Mouse (Mus musculus): Measurements from ENCODE around the gene Shank3.
A peak's percentile ranks its signal among the peaks of the same experiment; 100 is the strongest.

The Shank3 gene

DNA sequence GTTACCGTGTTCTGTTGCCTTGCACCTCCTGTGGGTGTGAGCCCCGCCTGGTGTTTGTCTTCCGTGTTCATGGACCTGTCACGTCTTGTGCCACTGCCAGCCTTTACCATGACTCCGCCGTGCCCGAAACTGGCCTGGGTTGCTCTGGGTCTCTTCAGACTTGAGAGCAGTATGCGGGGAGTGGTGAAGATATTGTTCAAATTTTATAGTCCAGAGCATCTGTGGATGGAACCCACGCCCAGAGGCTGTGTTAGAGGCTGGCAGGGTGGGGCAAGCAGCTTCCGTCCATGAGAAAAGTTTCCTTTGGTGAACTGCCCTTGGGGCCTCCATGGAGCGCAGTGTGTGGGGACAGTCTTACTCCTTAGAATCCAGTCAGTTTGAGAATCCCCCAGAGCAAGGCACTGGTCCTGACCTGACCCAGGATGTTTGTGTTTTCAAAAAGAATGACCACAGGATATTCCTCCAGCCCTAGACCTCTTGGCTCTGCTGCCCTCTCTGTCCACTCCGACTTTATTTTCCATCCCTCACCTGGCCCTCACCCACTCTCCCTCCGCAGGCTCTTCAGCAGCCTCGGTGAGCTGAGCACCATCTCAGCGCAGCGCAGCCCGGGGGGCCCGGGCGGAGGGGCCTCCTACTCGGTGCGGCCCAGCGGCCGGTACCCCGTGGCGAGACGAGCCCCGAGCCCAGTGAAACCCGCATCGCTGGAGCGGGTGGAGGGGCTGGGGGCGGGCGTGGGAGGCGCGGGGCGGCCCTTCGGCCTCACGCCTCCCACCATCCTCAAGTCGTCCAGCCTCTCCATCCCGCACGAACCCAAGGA, 58.0 kb downstream of the Shank3 start:
- DNase-seq (ENCODE audit: low spot score): no peak

DNA sequence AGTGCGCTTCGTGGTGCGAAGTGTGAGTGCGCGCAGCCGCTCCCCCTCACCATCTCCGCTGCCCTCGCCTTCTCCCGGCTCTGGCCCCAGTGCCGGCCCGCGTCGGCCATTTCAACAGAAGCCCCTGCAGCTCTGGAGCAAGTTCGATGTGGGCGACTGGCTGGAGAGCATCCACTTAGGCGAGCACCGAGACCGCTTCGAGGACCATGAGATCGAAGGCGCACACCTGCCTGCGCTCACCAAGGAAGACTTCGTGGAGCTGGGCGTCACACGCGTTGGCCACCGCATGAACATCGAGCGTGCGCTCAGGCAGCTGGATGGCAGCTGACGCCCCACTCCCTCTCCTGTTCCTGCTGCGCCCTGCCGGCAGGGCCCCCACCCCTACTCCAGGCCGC, 58.6 kb downstream of the Shank3 start:
- no peak for DNase-seq (ENCODE audit: low spot score)

DNA sequence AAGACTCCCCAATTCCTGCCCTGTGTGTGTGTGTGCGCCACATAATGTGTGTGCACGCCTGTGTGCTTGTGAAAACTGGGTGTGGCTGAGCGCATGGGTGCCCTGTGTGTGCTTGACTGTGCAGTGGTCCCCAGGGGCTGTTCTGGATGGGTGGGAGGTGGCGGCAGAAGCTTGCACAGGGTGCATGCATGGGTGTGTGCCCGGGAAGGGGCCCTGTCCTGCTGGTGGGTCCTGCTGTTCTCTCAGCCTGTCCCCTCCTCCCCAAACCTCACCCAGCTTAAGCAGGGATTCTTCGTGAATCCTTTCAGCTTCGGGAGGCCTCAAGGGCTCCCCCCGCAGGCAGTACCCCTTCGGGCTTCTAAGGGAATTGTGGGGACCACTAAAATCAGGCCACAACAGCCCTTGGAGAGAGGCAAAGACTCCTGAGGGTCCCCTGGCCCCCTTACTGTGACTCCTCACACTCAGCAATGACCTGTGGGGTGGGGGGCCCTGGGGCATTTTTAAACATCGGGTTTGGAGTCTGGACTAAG, 59.8 kb downstream of the Shank3 start:
- DNase-seq (ENCODE audit: low spot score): no peak

DNA sequence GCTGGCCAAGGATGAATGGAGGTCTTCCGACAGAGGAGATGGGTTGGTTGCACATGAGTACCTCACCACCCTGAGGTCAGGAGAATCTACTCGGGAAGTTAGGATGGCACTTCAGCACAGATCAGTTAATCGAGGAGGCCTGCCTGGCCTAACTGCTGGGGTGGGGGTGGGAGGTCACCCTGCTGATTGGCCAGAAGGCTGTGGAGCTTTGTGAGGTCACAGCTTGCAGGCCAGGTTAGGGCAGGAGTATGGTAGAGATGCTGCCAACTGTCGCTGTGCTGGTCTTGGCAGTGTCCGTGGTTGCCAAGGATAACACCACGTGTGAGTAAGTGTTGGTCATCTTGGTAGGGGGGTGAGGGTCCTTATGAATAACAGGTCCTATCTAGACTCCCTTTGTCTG, 68.7 kb downstream of the Shank3 start, which contains the start of gene Acr:
TSS of gene Acr (plus strand) at position 213 of the 400 bp plus-strand sequence.
- no peak for DNase-seq (ENCODE audit: low spot score)

DNA sequence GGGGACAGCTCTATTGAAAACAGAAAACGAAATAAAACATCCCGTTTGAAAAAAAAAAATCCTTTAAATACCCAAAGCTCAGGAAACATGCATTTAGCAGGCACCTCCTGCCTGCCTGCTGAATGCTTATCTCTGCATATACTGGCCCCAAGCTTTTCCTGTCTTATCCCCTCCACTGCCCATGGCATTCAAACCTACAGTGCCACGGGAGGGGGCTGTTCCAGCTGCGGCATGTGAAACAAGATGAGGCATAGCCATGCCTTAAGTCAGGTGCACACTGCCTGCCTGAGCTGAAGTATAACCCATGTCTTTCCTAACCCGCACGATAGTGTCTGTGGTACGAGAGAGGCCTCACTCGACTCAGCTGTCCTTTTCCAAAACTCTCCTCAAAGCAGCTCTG, 72.7 kb downstream of the Shank3 start:
- no peak for DNase-seq (ENCODE audit: low spot score)

DNA sequence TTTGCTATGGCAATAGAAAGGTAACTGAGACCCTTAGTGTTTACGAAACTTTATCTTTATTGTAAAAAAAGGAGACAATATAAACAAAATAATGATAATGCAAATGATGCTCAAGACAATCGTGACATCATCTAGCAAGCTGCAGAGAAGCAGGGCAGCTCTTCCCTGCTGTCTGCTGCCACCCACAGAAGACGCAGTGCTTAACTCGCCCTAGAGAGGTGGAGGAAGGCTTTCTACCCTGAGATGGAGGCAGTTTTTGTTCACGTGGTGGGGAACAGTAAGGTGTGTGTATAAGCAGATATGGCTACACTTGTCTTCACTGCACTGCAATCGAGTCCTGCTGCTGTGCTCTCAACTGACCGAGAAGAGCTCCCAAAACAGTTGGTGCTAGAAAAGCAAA, 83.1 kb downstream of the Shank3 start:
- no peak for DNase-seq (ENCODE audit: low spot score)

DNA sequence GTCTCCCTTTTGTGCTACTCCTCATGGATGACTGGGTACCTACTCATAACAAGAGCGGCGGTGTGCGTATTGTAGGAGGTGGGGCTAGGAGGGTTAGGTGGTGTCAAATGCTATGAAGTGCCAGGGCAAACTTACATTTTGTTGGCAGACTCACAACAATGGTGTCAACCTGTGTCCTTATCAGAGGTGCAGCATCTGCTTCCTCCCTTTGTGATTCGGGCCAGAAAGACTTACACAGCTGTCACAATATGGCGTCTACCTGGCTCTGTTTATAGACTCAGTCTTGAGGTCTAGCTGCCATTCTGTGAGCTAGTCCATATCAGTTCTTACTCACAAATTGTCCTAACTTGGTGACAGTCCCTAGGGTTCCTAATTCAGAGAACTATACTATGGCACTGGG, 85.7 kb downstream of the Shank3 start:
- no peak for DNase-seq (ENCODE audit: low spot score)

DNA sequence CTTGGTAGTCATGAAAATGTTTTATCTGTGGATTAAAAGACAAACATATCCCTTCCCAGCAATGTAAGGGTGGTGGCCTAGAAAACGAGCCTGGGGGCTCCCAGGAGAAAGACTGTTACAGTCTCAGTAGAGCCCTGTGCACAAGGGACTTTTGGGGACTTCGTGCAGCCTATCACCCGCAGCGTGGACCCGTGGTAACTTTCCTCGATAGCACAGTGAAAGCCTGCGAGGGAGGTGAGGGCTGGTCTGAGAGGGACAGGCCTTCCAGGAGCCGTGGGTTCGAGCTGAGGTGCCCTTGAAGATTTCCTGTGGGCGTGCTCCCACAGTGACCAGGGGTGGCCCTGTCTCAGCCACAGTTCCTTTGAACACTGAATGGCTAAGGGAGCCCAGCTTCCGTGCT, 86.2 kb downstream of the Shank3 start:
- DNase-seq (ENCODE audit: low spot score): no peak

DNA sequence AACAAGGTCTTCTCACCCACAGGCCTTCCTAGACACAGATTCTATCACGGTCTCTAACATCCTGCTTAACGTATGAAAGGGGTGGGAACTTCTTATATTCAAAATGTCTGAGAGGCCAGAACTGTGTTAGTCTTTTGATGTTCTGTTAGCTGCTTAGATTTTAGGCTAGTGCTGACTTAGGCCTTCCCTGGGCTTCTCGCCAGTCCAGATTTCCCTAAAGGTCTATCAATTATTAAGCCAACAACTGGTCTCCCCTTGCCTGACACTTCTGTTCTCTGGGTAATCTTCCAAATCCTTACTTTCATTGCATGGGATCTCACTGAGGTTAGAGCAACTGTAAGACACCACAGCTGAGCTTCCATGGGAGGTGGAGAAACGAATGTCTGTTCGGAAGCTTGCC, 89.7 kb downstream of the Shank3 start:
- DNase-seq (ENCODE audit: low spot score): no peak

DNA sequence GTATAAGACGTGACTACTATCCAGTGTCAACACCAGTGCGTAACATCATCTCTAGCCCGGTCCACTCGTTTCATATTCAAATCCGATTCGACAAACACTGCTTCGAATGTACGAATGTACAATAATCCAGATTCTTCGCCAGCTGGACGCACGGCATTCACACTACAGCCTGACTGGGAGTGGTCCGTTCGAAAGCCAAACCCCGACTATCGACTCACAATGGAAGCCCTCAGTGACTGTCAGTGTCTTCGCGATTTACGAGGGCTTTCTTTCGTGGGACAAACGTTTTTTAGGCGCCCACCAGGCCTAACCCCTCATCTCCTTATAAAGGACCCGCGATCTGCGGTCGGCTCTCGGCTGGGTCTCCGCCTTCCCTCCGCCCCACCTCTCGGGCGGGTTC, 91.9 kb downstream of the Shank3 start:
- peak; percentile 17 for DNase-seq (ENCODE audit: low spot score)

DNA sequence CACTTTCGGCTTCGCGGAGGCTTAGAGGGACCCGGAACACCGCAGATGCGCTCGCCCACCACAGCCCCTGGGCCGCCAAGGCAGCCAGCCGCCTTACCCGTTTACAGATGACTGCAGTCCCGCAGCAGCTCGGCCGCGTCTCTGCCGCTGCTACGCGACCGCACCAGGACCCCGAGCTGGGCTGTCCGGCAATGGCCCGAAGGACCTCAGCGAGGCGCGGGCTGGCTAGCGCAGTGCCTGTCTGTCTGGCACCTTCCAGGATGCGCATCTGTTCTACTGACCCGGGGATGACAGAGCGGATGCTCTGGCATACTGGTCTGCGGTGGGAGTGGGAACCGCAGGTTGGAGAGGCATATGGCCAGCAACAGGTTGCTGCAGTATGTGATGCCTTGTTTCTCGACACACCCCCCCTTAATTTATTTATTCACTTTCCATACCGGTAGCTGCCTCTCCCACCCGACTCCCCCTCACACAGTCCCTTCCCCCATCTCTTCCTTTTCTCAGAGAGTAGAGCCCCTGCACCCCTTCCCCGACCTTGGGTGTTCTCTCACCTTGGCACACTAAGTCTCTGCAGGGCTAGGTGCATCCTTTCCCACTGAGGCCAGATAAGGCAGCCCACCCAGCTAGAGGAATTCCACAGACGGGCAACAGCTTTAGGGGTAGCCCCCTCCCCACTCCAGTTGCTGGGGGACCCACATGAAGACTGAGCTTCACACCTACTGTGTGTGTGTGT, 92.5 kb downstream of the Shank3 start, which contains the start of gene Rabl2:
TSS of gene Rabl2 (minus strand) at position 201 of the 733 bp plus-strand sequence.
- DNase-seq (ENCODE audit: low spot score): peak; percentile 84

DNA sequence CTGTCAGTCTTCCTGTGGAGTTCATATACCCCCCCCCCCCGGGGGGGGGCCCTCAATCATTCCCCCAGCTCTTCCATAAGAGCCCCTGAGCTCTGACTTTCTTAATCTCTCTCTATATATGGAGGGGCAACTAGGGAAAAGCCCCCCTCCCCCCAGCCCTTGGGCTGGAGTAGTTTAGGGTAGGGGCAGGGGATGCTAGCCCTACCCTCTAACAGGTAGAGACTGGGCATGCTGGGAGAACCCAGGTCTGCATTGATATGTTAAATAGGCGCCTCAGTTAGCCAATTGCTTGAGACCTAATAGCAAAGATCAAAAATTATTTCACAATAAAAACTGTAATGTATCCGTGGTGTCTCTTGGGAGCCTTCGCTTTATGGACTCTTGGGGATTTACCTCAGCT, 93.1 kb downstream of the Shank3 start:
- no peak for DNase-seq (ENCODE audit: low spot score)

DNA sequence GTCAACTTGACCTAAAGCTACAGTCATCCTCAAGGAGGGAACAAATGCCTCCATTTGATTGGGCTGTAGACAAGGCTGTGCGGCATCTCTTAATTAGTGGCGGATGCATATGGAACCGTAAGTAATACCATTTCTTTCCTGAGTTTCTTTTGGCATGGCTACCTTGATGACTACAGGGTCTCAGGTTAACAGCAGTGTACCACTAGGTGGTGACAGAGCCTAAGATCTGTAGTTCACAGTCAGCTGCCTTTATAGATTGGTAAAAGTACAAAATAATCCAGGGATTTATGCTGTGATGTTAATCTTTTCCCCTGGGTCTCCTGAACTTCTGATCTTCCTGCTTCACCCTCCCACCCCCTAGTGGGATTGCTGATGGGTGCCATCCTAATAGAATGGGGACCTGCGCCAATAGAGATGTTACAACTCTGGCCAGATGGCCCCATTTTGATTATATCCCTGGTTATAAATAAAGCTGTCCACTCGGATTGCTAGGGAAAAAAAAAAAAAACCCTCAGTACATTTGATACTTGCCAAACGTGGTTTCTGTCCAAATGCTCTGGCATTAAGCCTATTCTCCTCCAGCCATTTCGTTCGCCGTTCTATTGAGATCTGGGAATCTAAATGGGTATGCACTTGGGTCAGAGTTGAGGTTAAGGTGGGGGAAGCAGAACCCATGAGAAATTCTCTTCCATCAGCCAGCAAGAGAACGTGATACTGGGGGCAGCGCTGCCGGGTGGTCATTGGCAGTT, 106.6 kb downstream of the Shank3 start:
- DNase-seq (ENCODE audit: low spot score): no peak

DNA sequence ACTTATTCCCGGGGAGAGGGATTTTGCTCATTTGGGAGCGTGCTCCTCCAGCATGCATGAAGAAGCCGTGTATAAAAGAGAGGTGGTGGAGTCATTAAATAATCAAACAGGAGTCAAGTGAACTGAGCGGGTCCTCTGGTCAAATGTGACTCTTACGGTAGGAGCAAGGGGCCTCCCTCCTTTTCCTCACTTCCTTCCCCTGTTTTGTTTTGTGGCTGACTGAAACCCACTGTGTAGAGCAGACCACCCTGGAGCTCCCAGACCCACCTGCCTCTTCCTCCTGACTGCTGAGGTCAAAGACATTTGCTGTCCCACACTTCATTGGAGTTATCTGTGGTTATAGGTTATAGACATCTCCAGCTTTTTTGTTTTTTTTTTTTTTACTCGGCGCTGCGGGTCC, 108.1 kb downstream of the Shank3 start:
- no peak for DNase-seq (ENCODE audit: low spot score)

DNA sequence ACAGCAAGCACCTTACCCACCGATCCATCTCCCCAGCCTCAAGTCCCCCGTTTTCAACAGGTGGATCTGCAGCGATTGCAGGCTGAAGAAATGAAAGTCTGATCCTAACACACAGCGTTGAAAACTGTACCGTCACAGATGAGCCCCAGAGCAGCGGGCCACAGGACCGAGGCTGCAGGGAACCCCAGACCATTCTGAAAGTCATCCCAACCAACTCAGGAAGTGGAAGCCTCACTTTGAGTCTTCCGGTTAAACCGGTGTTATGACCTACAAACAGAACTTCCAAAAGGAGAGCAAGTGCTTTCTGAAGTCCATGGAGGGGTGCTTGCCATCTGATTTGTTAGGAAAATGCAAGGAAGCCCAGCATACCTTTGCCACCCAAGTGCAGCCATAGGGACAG, 108.5 kb downstream of the Shank3 start:
- no peak for DNase-seq (ENCODE audit: low spot score)

All from layer of hippocampus, adult 11-12 months (tissue).